Mouse (Mus musculus) testis, adult 2 months (tissue): Measurements from ENCODE around the gene Habp2.

Experiments used
- CTCF ChIP-seq: fragments of 200-500 bp; IDR thresholded peaks from 2 replicates; pipeline ENCODE4 v1.5.1; 2012; ENCODE audit warnings: low read depth, mild to moderate bottlenecking, inconsistent platforms, low read length, moderate library complexity; ENCODE audit not compliant: control insufficient read depth, insufficient read depth, insufficient replicate concordance
- POLR2A ChIP-seq: fragments of 200-500 bp; IDR thresholded peaks from 2 replicates; pipeline ENCODE4 v1.6.1; 2012; ENCODE audit warnings: low read depth, mild to moderate bottlenecking, inconsistent platforms, low read length, moderate library complexity; ENCODE audit not compliant: control insufficient read depth

DNA sequence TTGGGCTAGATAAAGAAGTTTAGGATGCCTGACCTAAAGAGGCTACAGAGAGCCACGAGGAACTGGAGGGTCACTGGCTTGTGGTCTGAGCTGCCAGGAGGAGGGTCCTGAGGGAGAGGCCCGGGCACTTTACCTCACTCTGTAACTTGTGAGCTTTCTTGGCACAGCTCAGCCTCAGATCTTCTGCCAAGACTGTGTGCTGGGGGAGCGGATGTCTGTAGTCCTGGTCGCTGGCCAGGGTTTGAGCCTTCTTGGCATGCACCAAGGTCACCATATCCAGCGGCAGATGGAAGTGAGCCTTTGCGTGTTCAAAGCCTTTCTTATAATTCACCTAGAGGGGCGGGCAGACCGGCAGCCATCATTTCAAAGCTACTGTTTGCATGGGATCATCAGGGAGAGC lies 55.1 kb downstream of the Habp2 start:
- no peak for TF ChIP-seq CTCF
- no peak for TF ChIP-seq POLR2A
